Comparison of ENCODE assay signal across 7 mouse cellular contexts in the genomic region with DNA sequence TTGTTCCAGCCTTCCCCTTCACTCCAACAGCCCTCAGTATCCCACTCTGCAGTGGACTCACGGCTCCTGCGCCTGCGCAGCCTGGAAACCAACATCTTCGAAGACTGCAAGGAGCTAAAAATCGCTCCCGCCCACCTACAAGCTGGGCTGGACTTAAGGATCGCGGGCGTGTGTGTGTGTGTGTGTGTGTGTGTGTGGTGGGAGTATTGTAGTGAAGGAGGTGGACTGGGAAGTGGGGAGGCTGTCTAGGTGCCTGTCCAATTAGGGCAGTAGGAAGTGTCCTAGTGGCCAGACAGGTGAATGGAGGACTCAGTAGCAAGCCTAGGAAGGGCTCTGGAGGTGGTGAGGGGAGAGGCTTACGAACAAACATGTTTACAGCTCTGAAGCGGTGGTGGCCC. TPM values are rescaled to one million over a fixed set of nuclear protein-coding genes. Genes with fewer than 3 reads are reported as not detected.
DNase-seq lines count a peak whose midpoint lies in the region; ATAC-seq and TF ChIP-seq lines count a peak whose summit lies in the region.

No protein-coding gene starts in this region.

- peak; percentile 36; the same call in 1 of the 2 replicates for ATAC-seq in forebrain, embryonic 14.5 days

- no peak overlapping the region for H3K4me3 ChIP-seq in CH12.LX (replicated peaks in 1 of 3; ENCODE audit: low read depth in 2 of 3, low read length in 2 of 3, poor library complexity in 1 of 3)
- H3K4me3 ChIP-seq in forebrain, embryonic 14.5 days (ENCODE audit: low read depth, low read length): peak overlapping the region; percentile 67
- peak overlapping the region; percentile 71 for H3K4me3 ChIP-seq in left cerebral cortex, adult 2 months
- H3K4me3 ChIP-seq in olfactory bulb, adult 2 months (ENCODE audit: insufficient read depth, low read depth, low read length): peak overlapping the region; percentile 72

- WGBS in forebrain, embryonic 14.5 days: under 1% methylated on average over 11 of the region's 11 CpGs
- 1% methylated on average over 11 of the region's 11 CpGs for WGBS in olfactory bulb, adult 2 months

- DNase-seq in CH12.LX (ENCODE audit: extremely low read depth) (no peak), ES-CJ7 (ENCODE audit: low read depth, low spot score) (peak; percentile 67)
- DNase-seq in forebrain, embryonic 14.5 days (ENCODE audit: low spot score): peak; percentile 70
- peak; percentile 69 to 78 for DNase-seq in left cerebral cortex, adult 2 months (ENCODE audit: extremely low spot score in 1 of 2, low spot score in 2 of 2)
- no peak for DNase-seq in urinary bladder, adult 2 months (ENCODE audit: low spot score)
- no peak for DNase-seq in T-cell, adult 2 months (ENCODE audit: low spot score)

- peaks cover 69% of the 10 kb centered on the region for H3K27me3 ChIP-seq in CH12.LX (replicated peaks)
- H3K27me3 ChIP-seq in forebrain, embryonic 14.5 days (replicated peaks; ENCODE audit: control insufficient read depth, insufficient read depth, low read length): peaks cover 31% of the 10 kb centered on the region

- H3K36me3 ChIP-seq in CH12.LX (replicated peaks in 1 of 2; ENCODE audit: control insufficient read depth in 1 of 2, insufficient read depth in 1 of 2, low read length in 1 of 2): no peaks in the 10 kb centered on the region
- H3K36me3 ChIP-seq in forebrain, embryonic 14.5 days (ENCODE audit: control insufficient read depth, insufficient read depth, low read length): no peaks in the 10 kb centered on the region

- dilution Hi-C loops in CH12.LX (cut with MboI; ENCODE audit: extremely low pct_ligation_motif_present, extremely low pct_unique_long_range_greater_than_20kb, low sequenced_read_pairs): no loop called here

- H3K9me3 ChIP-seq in CH12.LX (replicated peaks; ENCODE audit: low read length): peaks cover 2% of the 10 kb centered on the region
- no peaks in the 10 kb centered on the region for H3K9me3 ChIP-seq in forebrain, embryonic 14.5 days (replicated peaks; ENCODE audit: control insufficient read depth, low read length)

- TF ChIP-seq RAD21 in CH12.LX (IDR thresholded peaks at IDR 0.05; ENCODE audit: low read depth, low read length): no peak

- H3K4me2 ChIP-seq in CH12.LX (ENCODE audit: insufficient read depth, low read depth, poor library complexity, severe bottlenecking): peak overlapping the region; percentile 92; the same call in 1 of the 2 replicates
- peak overlapping the region; percentile 87 for H3K4me2 ChIP-seq in forebrain, embryonic 14.5 days (ENCODE audit: low read length)

- TF ChIP-seq CTCF in CH12.LX (conservative IDR thresholded peaks at IDR 0.05 in 1 of 2, IDR thresholded peaks at IDR 0.05 in 1 of 2; ENCODE audit: low read depth in 2 of 2, low read length in 2 of 2): no peak
- TF ChIP-seq CTCF in left cerebral cortex, adult 2 months (IDR thresholded peaks at IDR 0.05): no peak
- TF ChIP-seq CTCF in olfactory bulb, adult 2 months (IDR thresholded peaks at IDR 0.05; ENCODE audit: insufficient read depth, low read depth, low read length): no peak

- in situ Hi-C loops in CH12.LX (cut with MboI; ENCODE audit: low pct_ligation_motif_present, low pct_unique_long_range_greater_than_20kb, low sequenced_read_pairs): no loop called here

- no peak for TF ChIP-seq POLR2A in CH12.LX (IDR thresholded peaks at IDR 0.05; ENCODE audit: low read depth, low read length)
- no peak for TF ChIP-seq POLR2A in olfactory bulb, adult 2 months (IDR thresholded peaks at IDR 0.05; ENCODE audit: insufficient read depth, low read depth, low read length)

- peaks cover 0 to 7% of the 10 kb centered on the region in 2 experiments; a peak in 2 of 4 replicates for H3K4me1 ChIP-seq in CH12.LX (ENCODE audit: control insufficient read depth in 1 of 2, insufficient read depth in 2 of 2)
- H3K4me1 ChIP-seq in forebrain, embryonic 14.5 days (ENCODE audit: control insufficient read depth, insufficient read depth, low read length): peaks cover 11% of the 10 kb centered on the region; the same call in 1 of the 2 replicates
- H3K4me1 ChIP-seq in olfactory bulb, adult 2 months (ENCODE audit: control insufficient read depth, insufficient read depth, low read length): peaks cover 21% of the 10 kb centered on the region

- no peak overlapping the region for H3K27ac ChIP-seq in CH12.LX (ENCODE audit: insufficient read depth, low read depth)
- H3K27ac ChIP-seq in forebrain, embryonic 14.5 days (ENCODE audit: low read depth, low read length): no peak overlapping the region
- H3K27ac ChIP-seq in left cerebral cortex, adult 2 months: peak overlapping the region; percentile 83
- H3K27ac ChIP-seq in olfactory bulb, adult 2 months (ENCODE audit: insufficient read depth, low read depth, low read length): no peak overlapping the region

- no peak for TF ChIP-seq EP300 in CH12.LX (IDR thresholded peaks at IDR 0.05; ENCODE audit: low read length)

- no peaks in the 10 kb centered on the region for H3K79me2 ChIP-seq in CH12.LX (replicated peaks; ENCODE audit: control insufficient read depth, extremely low read depth, insufficient read depth, poor library complexity, severe bottlenecking)

- H3K9ac ChIP-seq in CH12.LX (ENCODE audit: insufficient read depth, low read depth): no peak overlapping the region
- H3K9ac ChIP-seq in forebrain, embryonic 14.5 days (ENCODE audit: low read length): peak overlapping the region; percentile 77; the same call in 1 of the 2 replicates

- intact Hi-C loops in left cerebral cortex, adult 2 months (cut with DNase I): no loop called here

TF ChIP-seq in CH12.LX, 34 proteins besides CTCF, POLR2A, EP300 and RAD21:
- TF ChIP-seq RCOR1 (conservative IDR thresholded peaks at IDR 0.05; ENCODE audit: low read depth, low read length) (no peak), TBP (conservative IDR thresholded peaks at IDR 0.05; ENCODE audit: low read depth, low read length) (no peak), NRF1 (IDR thresholded peaks at IDR 0.05; ENCODE audit: low read depth, low read length) (peak; percentile 27; the same call in 1 of the 2 replicates)
TF ChIP-seq in CH12.LX: peak in this region for 1.

RNA-seq across cellular contexts. Expression of a gene that starts 1.6 kb away (rescaled TPM):
- total RNA-seq in CH12.LX (2012; rRNA removed) (0.17 and 0.21 TPM in 2 replicates), CH12.LX (2014; rRNA removed) (not detected in 2 replicates)
- polyA plus RNA-seq in CH12.LX (2012; ENCODE audit: insufficient read length, low read depth): 0.93 and 1.8 TPM in 2 replicates
- 0.47 and 0.73 TPM in 2 replicates for polyA plus RNA-seq in forebrain, embryonic 14.5 days (2014; fragmentation: Nextera tagmentation; extraction: Ambion mirVana)
- 1 to 10 TPM; 1.1 to 1.2 TPM for total RNA-seq in left cerebral cortex, adult 2 months (2021)
- polyA plus RNA-seq in olfactory bulb, adult 2 months (2012; ENCODE audit: insufficient read depth, insufficient read length, low replicate concordance, missing spikeins): not detected in 2 replicates
- polyA plus RNA-seq in urinary bladder, adult 2 months (2012; rRNA removed): not detected in 2 replicates

RNA-seq across cellular contexts. Expression of a gene that starts 8.1 kb away (rescaled TPM):
- 0.08 and 0.21 TPM in 2 replicates for total RNA-seq in CH12.LX (2012; rRNA removed)
- not detected in 2 replicates for total RNA-seq in CH12.LX (2014; rRNA removed)
- polyA plus RNA-seq in CH12.LX (2012; ENCODE audit: insufficient read length, low read depth): 0.34 and 0.55 TPM in 2 replicates
- polyA plus RNA-seq in forebrain, embryonic 14.5 days (2014; fragmentation: Nextera tagmentation; extraction: Ambion mirVana): 24.5 and 40.2 TPM in 2 replicates
- 10 to 100 TPM; 89.4 to 95.7 TPM for total RNA-seq in left cerebral cortex, adult 2 months (2021)
- polyA plus RNA-seq in olfactory bulb, adult 2 months (2012; ENCODE audit: insufficient read depth, insufficient read length, low replicate concordance, missing spikeins): not detected in 2 replicates
- polyA plus RNA-seq in urinary bladder, adult 2 months (2012; rRNA removed): 0.17 and 0.19 TPM in 2 replicates

RNA-seq across cellular contexts. Expression of a gene that starts 24.0 kb away (rescaled TPM):
- total RNA-seq in CH12.LX (2012; rRNA removed) (1.8 and 3.1 TPM in 2 replicates), CH12.LX (2014; rRNA removed) (not detected in 2 replicates)
- not detected in 2 replicates for polyA plus RNA-seq in CH12.LX (2012; ENCODE audit: insufficient read length, low read depth)
- not detected in 2 replicates for polyA plus RNA-seq in forebrain, embryonic 14.5 days (2014; fragmentation: Nextera tagmentation; extraction: Ambion mirVana)
- not detected for total RNA-seq in left cerebral cortex, adult 2 months (2021)
- not detected in 2 replicates for polyA plus RNA-seq in olfactory bulb, adult 2 months (2012; ENCODE audit: insufficient read depth, insufficient read length, low replicate concordance, missing spikeins)
- polyA plus RNA-seq in urinary bladder, adult 2 months (2012; rRNA removed): not detected in 2 replicates

RNA-seq across cellular contexts. Expression of a gene that starts 24.2 kb away (rescaled TPM):
- total RNA-seq in CH12.LX (2012; rRNA removed): 218 and 231 TPM in 2 replicates
- 231 and 232 TPM in 2 replicates for total RNA-seq in CH12.LX (2014; rRNA removed)
- 158 and 159 TPM in 2 replicates for polyA plus RNA-seq in CH12.LX (2012; ENCODE audit: insufficient read length, low read depth)
- polyA plus RNA-seq in forebrain, embryonic 14.5 days (2014; fragmentation: Nextera tagmentation; extraction: Ambion mirVana): 1,735 and 2,101 TPM in 2 replicates
- 100 to 1,000 TPM; 319 to 333 TPM for total RNA-seq in left cerebral cortex, adult 2 months (2021)
- polyA plus RNA-seq in olfactory bulb, adult 2 months (2012; ENCODE audit: insufficient read depth, insufficient read length, low replicate concordance, missing spikeins): not detected in 2 replicates
- 215 and 231 TPM in 2 replicates for polyA plus RNA-seq in urinary bladder, adult 2 months (2012; rRNA removed)

RNA-seq across cellular contexts. Expression of a gene that starts 24.3 kb away (rescaled TPM):
- 104 and 115 TPM in 2 replicates for total RNA-seq in CH12.LX (2012; rRNA removed)
- 71.6 and 76.2 TPM in 2 replicates for total RNA-seq in CH12.LX (2014; rRNA removed)
- polyA plus RNA-seq in CH12.LX (2012; ENCODE audit: insufficient read length, low read depth): 83.1 and 88.1 TPM in 2 replicates
- polyA plus RNA-seq in forebrain, embryonic 14.5 days (2014; fragmentation: Nextera tagmentation; extraction: Ambion mirVana): 93.3 and 111 TPM in 2 replicates
- total RNA-seq in left cerebral cortex, adult 2 months (2021): 10 to 100 TPM; 43.4 to 47.3 TPM
- not detected in 2 replicates for polyA plus RNA-seq in olfactory bulb, adult 2 months (2012; ENCODE audit: insufficient read depth, insufficient read length, low replicate concordance, missing spikeins)
- 49.4 and 49.5 TPM in 2 replicates for polyA plus RNA-seq in urinary bladder, adult 2 months (2012; rRNA removed)

Comparison
In these comparisons a context has a peak if more than half of its experiments do, and no peak if none do; other contexts are left out.
1. DNase-seq: peak in ES-CJ7 (single experiment), forebrain, embryonic 14.5 days (single experiment) and left cerebral cortex, adult 2 months (2 of 2); none in CH12.LX (single experiment), urinary bladder, adult 2 months (single experiment) and T-cell, adult 2 months (single experiment).
2. H3K4me3 ChIP-seq: peak in forebrain, embryonic 14.5 days (single experiment), left cerebral cortex, adult 2 months (single experiment) and olfactory bulb, adult 2 months (single experiment); none in CH12.LX (0 of 3).
3. RNA of a gene that starts 8.1 kb away (polyA plus RNA-seq): 24.5 to 40.2 TPM in forebrain, embryonic 14.5 days; 0.34 to 0.55 TPM in CH12.LX, 0.17 to 0.19 TPM in urinary bladder, adult 2 months and not detected in olfactory bulb, adult 2 months; every median in the first group is over 10 times any median in the second.